Mouse (Mus musculus) stomach, postnatal 0 days (tissue): ENCODE results near the gene Adora1. TPM values are rescaled to one million over a fixed set of nuclear protein-coding genes. Genes with fewer than 3 reads are reported as not detected.

Source experiments
- ATAC-seq: fragments of 200-750 bp; cut with Nextera tagmentation; 2 replicates; pipeline ENCODE4 v1.8.0; 2017; ENCODE audit not compliant: low FRiP score, low TSS enrichment
- DNase-seq: peaks from one replicate; pipeline ENCODE4 v3.0.0-alpha.2; 2016; ENCODE audit warnings: low spot score
- H3K27ac ChIP-seq: fragments of 300-500 bp; sonication (generic); replicated peaks from 2 replicates; pipeline ENCODE4 v1.5.1; 2014; ENCODE audit warnings: mild to moderate bottlenecking, control low read depth
- H3K27me3 ChIP-seq: fragments of 300-500 bp; sonication (generic); 2 replicates; pipeline ENCODE4 v1.6.1; 2014; ENCODE audit warnings: low read length; ENCODE audit not compliant: control insufficient read depth, insufficient read depth
- H3K36me3 ChIP-seq: fragments of 300-500 bp; sonication (generic); 2 replicates; pipeline ENCODE4 v1.6.1; 2014; ENCODE audit warnings: low read length, mixed read lengths; ENCODE audit not compliant: control insufficient read depth, insufficient read depth
- H3K4me1 ChIP-seq: fragments of 300-500 bp; sonication (generic); replicated peaks from 2 replicates; pipeline ENCODE4 v1.6.1; 2014; ENCODE audit warnings: antibody characterized with exemption; ENCODE audit not compliant: control insufficient read depth, insufficient read depth
- H3K4me2 ChIP-seq: fragments of 300-500 bp; sonication (generic); replicated peaks from 2 replicates; pipeline ENCODE4 v1.6.1; 2014; ENCODE audit warnings: low read depth, mild to moderate bottlenecking, control low read depth, moderate library complexity
- H3K4me3 ChIP-seq: fragments of 300-500 bp; sonication (generic); 2 replicates; pipeline ENCODE4 v1.5.1; 2014; ENCODE audit warnings: low read depth, low read length, control low read depth
- H3K9ac ChIP-seq: fragments of 300-500 bp; sonication (generic); 2 replicates; pipeline ENCODE4 v1.6.1; 2014; ENCODE audit warnings: mild to moderate bottlenecking, low read length, control low read depth, mixed read lengths
- H3K9me3 ChIP-seq: fragments of 300-500 bp; sonication (generic); 2 replicates; pipeline ENCODE4 v1.6.1; 2016; ENCODE audit warnings: low read length; ENCODE audit not compliant: control insufficient read depth
- CTCF ChIP-seq: IDR thresholded peaks from 2 replicates; pipeline ENCODE4 v1.5.1; 2016; ENCODE audit warnings: antibody characterized with exemption, low read depth, mild to moderate bottlenecking, moderate library complexity
- EP300 ChIP-seq: optimal IDR thresholded peaks from 2 replicates; pipeline ENCODE3; 2016; ENCODE audit warnings: antibody characterized with exemption
- WGBS: fragments of 180-500 bp; shearing (Covaris S2); extraction: QIAGEN DNeasy Blood & Tissue Kit; methylation state at CpG from one replicate; pipeline ENCODE4 v1.1.7; 2014; 5-methylcytosine and 5-hydroxymethylcytosine counted together
- polyA plus RNA-seq: library from polyadenylated mRNA; unstranded; fragments of >200 nt; fragmentation: Nextera tagmentation; extraction: Ambion mirVana; gene quantifications from 2 replicates; pipeline ENCODE4 v1.2.1, GENCODE M21; 2015

Gene Adora1
- polyA plus RNA-seq, 1 experiment from 2014 or later, result 11.2 TPM

- ATAC-seq, result no peak
- 58% methylated on average over 3 of the region's 3 CpGs for WGBS
- no peak overlapping the region for H3K9ac ChIP-seq
- no peaks in the 10 kb centered on the region for H3K27me3 ChIP-seq
- H3K9me3 ChIP-seq, result no peaks in the 10 kb centered on the region
- TF ChIP-seq EP300 (no peak), CTCF (no peak)
- no peak for DNase-seq
- H3K4me1 ChIP-seq, result peaks cover 5% of the 10 kb centered on the region
- no peak overlapping the region for H3K4me2 ChIP-seq
- no peak overlapping the region for H3K27ac ChIP-seq
- H3K36me3 ChIP-seq, result no peaks in the 10 kb centered on the region
- H3K4me3 ChIP-seq, result no peak overlapping the region
Measured at GRCm38 (mm10) chr1:134231681-134232080, 3.5 kb downstream of the Adora1 start.

- DNase-seq (no peak), ATAC-seq (no peak)
- Histone ChIP-seq H3K9ac (no peak overlapping the region), H3K4me2 (no peak overlapping the region), H3K36me3 (no peaks in the 10 kb centered on the region), H3K9me3 (no peaks in the 10 kb centered on the region), H3K27me3 (no peaks in the 10 kb centered on the region), H3K4me1 (peaks cover 5% of the 10 kb centered on the region), H3K27ac (no peak overlapping the region), H3K4me3 (no peak overlapping the region)
- TF ChIP-seq CTCF, result no peak
- no peak for TF ChIP-seq EP300
- WGBS, result 75% methylated on average over 3 of the region's 3 CpGs
Measured at GRCm38 (mm10) chr1:134231270-134231669, 4.0 kb downstream of the Adora1 start.

- Histone ChIP-seq H3K4me3 (no peak overlapping the region), H3K27me3 (no peaks in the 10 kb centered on the region), H3K36me3 (no peaks in the 10 kb centered on the region), H3K9me3 (no peaks in the 10 kb centered on the region), H3K4me1 (peaks cover 5% of the 10 kb centered on the region), H3K27ac (no peak overlapping the region), H3K9ac (no peak overlapping the region), H3K4me2 (no peak overlapping the region)
- 77% methylated on average over 10 of the region's 10 CpGs for WGBS
- DNase-seq (no peak), ATAC-seq (no peak)
- TF ChIP-seq CTCF (no peak), EP300 (no peak)
Measured at GRCm38 (mm10) chr1:134230638-134231228, 4.5 kb downstream of the Adora1 start.

GRCm38 (mm10) chr1:134229806-134230575, 5.2 kb downstream of the Adora1 start:
- Histone ChIP-seq H3K27ac (no peak overlapping the region), H3K9ac (no peak overlapping the region), H3K36me3 (no peaks in the 10 kb centered on the region), H3K27me3 (no peaks in the 10 kb centered on the region), H3K4me3 (no peak overlapping the region), H3K4me2 (no peak overlapping the region), H3K9me3 (no peaks in the 10 kb centered on the region), H3K4me1 (peaks cover 5% of the 10 kb centered on the region)
- TF ChIP-seq EP300 (no peak), CTCF (no peak)
- WGBS, result 54% methylated on average over 5 of the region's 5 CpGs
- DNase-seq (no peak), ATAC-seq (no peak)

- Histone ChIP-seq H3K9ac (no peak overlapping the region), H3K4me2 (no peak overlapping the region), H3K36me3 (no peaks in the 10 kb centered on the region), H3K27ac (no peak overlapping the region), H3K4me3 (no peak overlapping the region), H3K4me1 (no peaks in the 10 kb centered on the region), H3K27me3 (no peaks in the 10 kb centered on the region), H3K9me3 (no peaks in the 10 kb centered on the region)
- TF ChIP-seq EP300, result no peak
- TF ChIP-seq CTCF, result no peak
- WGBS, result 58% methylated on average over 8 of the region's 8 CpGs
- ATAC-seq (no peak), DNase-seq (no peak)
Measured at GRCm38 (mm10) chr1:134226739-134227138, 8.5 kb downstream of the Adora1 start.

GRCm38 (mm10) chr1:134225375-134225774, 9.9 kb downstream of the Adora1 start:
- H3K27ac ChIP-seq, result no peak overlapping the region
- TF ChIP-seq CTCF, result no peak
- no peak for TF ChIP-seq EP300
- WGBS, result 90% methylated on average over 5 of the region's 5 CpGs
- no peaks in the 10 kb centered on the region for H3K27me3 ChIP-seq
- H3K4me1 ChIP-seq, result no peaks in the 10 kb centered on the region
- no peak overlapping the region for H3K9ac ChIP-seq
- DNase-seq (no peak), ATAC-seq (no peak)
- no peak overlapping the region for H3K4me3 ChIP-seq
- H3K9me3 ChIP-seq, result no peaks in the 10 kb centered on the region
- no peak overlapping the region for H3K4me2 ChIP-seq
- H3K36me3 ChIP-seq, result no peaks in the 10 kb centered on the region
